Mouse (Mus musculus) liver, adult 2 months (tissue): ENCODE data around the gene a.

Experiments
- CTCF ChIP-seq: fragments of 200-500 bp; IDR thresholded peaks from 2 replicates; pipeline ENCODE4 v1.5.1; 2011; ENCODE audit warnings: low read depth, low read length, control low read depth
- POLR2A ChIP-seq: fragments of 200-500 bp; IDR thresholded peaks from 2 replicates; pipeline ENCODE4 v1.6.1; 2011; ENCODE audit warnings: low read length, control low read depth; ENCODE audit not compliant: insufficient read depth; ENCODE audit errors: extremely low read depth

GRCm38 (mm10) chr2:154765554-154766008 is 25.6 kb upstream of the a start:
- TF ChIP-seq CTCF (no peak), POLR2A (no peak)
